Mouse (Mus musculus) kidney, adult 2 months (tissue): ENCODE data around the gene Car3.

Experiments used
- CTCF ChIP-seq: fragments of 200-500 bp; conservative IDR thresholded peaks from 2 replicates; pipeline ENCODE4 v1.5.1; 2011; ENCODE audit warnings: low read depth, mild to moderate bottlenecking, control low read depth, low read length, moderate library complexity, mixed read lengths; ENCODE audit not compliant: insufficient read depth, insufficient read length
- POLR2A ChIP-seq: fragments of 200-500 bp; IDR thresholded peaks from one replicate; pipeline ENCODE4 v1.6.1; 2011; ENCODE audit warnings: low read depth, low read length, control low read depth

DNA sequence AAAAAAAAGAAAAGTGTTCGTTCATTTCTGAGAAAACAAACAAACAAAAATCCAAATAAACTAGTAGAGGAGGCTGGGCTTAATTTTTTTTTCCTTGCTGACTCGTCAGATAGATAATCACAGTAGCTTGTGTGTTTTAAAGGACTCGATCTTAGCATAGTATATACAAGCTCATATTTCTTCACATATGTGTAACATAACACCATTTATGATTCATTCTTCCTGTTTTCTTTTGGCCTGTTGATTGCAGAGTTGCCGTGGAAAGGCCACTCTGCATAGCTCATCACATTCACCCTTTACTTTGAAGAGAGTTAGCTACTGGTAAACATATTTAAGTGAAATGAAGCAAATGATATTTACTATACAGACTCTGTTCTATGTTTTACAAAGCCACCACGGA lies 30.4 kb downstream of the Car3 start:
- TF ChIP-seq CTCF (no peak), POLR2A (no peak)
